Mouse (Mus musculus) kidney, adult 2 months (tissue): ENCODE measurements around the gene Olfr1221. TPM values are rescaled to one million over a fixed set of nuclear protein-coding genes. Genes with fewer than 3 reads are reported as not detected.

Source experiments
- DNase-seq: peaks from one replicate; pipeline ENCODE4 v3.0.0; 2021
- H3K27ac ChIP-seq: fragments of 200-500 bp; 2 replicates; pipeline ENCODE4 v1.5.1; 2012; ENCODE audit warnings: low read depth, low read length, control low read depth, inconsistent platforms; ENCODE audit not compliant: insufficient read depth
- H3K27me3 ChIP-seq: fragments of 200-500 bp; replicated peaks from 2 replicates; pipeline ENCODE4 v1.6.1; 2012; ENCODE audit warnings: mild to moderate bottlenecking, moderate library complexity, low read length, inconsistent platforms; ENCODE audit not compliant: control insufficient read depth, insufficient read depth
- H3K36me3 ChIP-seq: fragments of 200-500 bp; 2 replicates; pipeline ENCODE4 v1.6.1; 2012; ENCODE audit warnings: mild to moderate bottlenecking, moderate library complexity, low read length, inconsistent platforms; ENCODE audit not compliant: control insufficient read depth, insufficient read depth
- H3K4me1 ChIP-seq: fragments of 200-500 bp; 2 replicates; pipeline ENCODE4 v1.6.1; 2011; ENCODE audit warnings: low read length; ENCODE audit not compliant: control insufficient read depth, insufficient read depth
- H3K4me3 ChIP-seq: fragments of 200-500 bp; 2 replicates; pipeline ENCODE4 v1.5.1; 2011; ENCODE audit warnings: mild to moderate bottlenecking, low read depth, low read length, control low read depth; ENCODE audit not compliant: insufficient read depth
- CTCF ChIP-seq: fragments of 200-500 bp; conservative IDR thresholded peaks from 2 replicates; pipeline ENCODE4 v1.5.1; 2011; ENCODE audit warnings: low read depth, mild to moderate bottlenecking, control low read depth, low read length, moderate library complexity, mixed read lengths; ENCODE audit not compliant: insufficient read depth, insufficient read length
- POLR2A ChIP-seq: fragments of 200-500 bp; IDR thresholded peaks from one replicate; pipeline ENCODE4 v1.6.1; 2011; ENCODE audit warnings: low read depth, low read length, control low read depth
- WGBS: fragments of 180-500 bp; shearing (Covaris S2); methylation state at CpG from one replicate; pipeline ENCODE4 v1.1.7; 2018; 5-methylcytosine and 5-hydroxymethylcytosine counted together
- polyA plus RNA-seq: library from polyadenylated mRNA; depleted of rRNA; stranded (reverse); fragments of >200 nt; gene quantifications from 2 replicates; pipeline ENCODE4 v1.2.3, GENCODE M21; 2012; rRNA removed

The Olfr1221 gene
- polyA plus RNA-seq, 1 experiment = not detected

DNA sequence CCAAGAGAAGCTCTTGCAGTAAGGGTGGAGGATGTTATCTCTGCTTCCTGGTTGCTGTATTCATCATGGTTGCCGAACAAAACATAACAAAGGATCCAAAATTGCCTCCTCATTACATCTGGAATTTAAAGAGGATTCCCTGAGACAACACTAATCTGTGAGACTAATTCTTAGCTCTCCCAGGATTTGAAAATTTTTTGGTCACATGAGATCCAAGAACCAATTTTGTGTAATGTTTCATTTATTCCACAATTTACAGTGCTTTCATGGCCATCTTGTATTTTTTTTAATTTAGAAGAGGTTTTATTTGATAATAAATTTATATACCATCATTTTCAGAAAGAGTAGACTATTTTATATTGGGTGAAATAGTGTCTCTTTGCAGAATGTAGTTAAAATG is 33.7 kb downstream of the Olfr1221 start, which contains the start of gene Olfr1219:
TSS of gene Olfr1219 (minus strand) at position 101 of the 400 bp plus-strand sequence.
- Histone ChIP-seq H3K27ac (no peak within 1 kb of the TSS), H3K27me3 (no peaks in the 10 kb centered on the region), H3K4me1 (no peaks in the 10 kb centered on the region), H3K4me3 (no peak within 1 kb of the TSS), H3K36me3 (no peaks in the 10 kb centered on the region)
- TF ChIP-seq POLR2A (no peak), CTCF (no peak)
- WGBS = 45% methylated on average over 1 of the region's 1 CpGs
- DNase-seq = no peak

DNA sequence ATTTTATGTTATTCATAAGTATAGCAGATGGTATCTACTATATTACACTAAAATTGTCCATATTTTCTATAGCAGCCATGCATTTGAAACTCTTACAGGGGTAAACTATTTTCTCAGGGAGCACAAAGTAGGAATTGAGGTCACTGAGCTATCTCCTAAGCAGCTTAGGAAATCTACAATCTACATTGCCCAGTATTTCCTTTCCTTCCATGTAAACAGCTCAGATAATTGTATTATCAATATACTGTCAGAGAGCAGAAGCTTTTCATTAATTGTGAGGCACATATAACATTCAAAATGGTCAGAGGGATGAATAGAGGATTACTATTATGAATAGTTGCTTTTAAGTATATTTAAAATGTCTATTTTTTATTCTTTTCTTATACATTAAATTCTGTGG is 35.6 kb downstream of the Olfr1221 start:
- H3K27ac ChIP-seq = no peak overlapping the region
- H3K4me3 ChIP-seq = no peak overlapping the region
- no peak for DNase-seq
- H3K4me1 ChIP-seq = no peaks in the 10 kb centered on the region
- no peaks in the 10 kb centered on the region for H3K36me3 ChIP-seq
- no peaks in the 10 kb centered on the region for H3K27me3 ChIP-seq
- TF ChIP-seq CTCF (no peak), POLR2A (no peak)

DNA sequence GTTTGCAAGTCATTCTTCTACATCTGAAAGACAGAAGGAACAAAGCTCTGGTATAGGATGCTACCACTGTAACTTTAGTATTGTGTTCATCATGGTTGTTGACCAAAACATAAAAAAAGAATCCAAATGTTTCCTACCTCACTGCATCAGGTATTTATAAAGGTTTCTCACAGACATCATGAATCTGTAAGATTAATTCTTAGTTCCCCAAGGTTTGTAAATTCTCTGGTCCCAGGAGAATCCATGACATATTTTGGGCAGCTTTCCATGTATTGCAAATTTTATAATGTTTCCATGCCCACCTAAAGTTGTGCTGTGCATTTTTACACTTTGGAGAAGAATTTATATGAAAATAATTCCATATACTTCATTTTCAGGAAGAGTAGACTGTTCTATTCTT is 56.0 kb downstream of the Olfr1221 start, which contains the start of gene Olfr1218:
TSS of gene Olfr1218 (minus strand) at position 101 of the 400 bp plus-strand sequence.
- TF ChIP-seq POLR2A = no peak
- no peak for TF ChIP-seq CTCF
- H3K36me3 ChIP-seq = no peaks in the 10 kb centered on the region
- no peak for DNase-seq
- H3K27me3 ChIP-seq = no peaks in the 10 kb centered on the region
- no peak within 1 kb of the TSS for H3K4me3 ChIP-seq
- no peaks in the 10 kb centered on the region for H3K4me1 ChIP-seq
- H3K27ac ChIP-seq = no peak within 1 kb of the TSS

Other genes with a start within 250 kb of the Olfr1221 start
- gene Olfr1208, start 215.0 kb downstream of the Olfr1221 start, polyA plus RNA-seq = not detected in 2 replicates
- not detected in 2 replicates for gene Olfr1209, start 202.1 kb downstream of the Olfr1221 start, polyA plus RNA-seq
- not detected in 2 replicates for gene Olfr1211, start 179.2 kb downstream of the Olfr1221 start, polyA plus RNA-seq
- not detected in 2 replicates for gene Olfr1212, start 163.3 kb downstream of the Olfr1221 start, polyA plus RNA-seq
- not detected in 2 replicates for gene Gm13762, start 137.0 kb downstream of the Olfr1221 start, polyA plus RNA-seq
- gene Olfr1214, start 124.6 kb downstream of the Olfr1221 start, polyA plus RNA-seq = not detected in 2 replicates
- gene Olfr1215, start 110.3 kb downstream of the Olfr1221 start, polyA plus RNA-seq = not detected in 2 replicates
- not detected in 2 replicates for gene Olfr1216, start 98.9 kb downstream of the Olfr1221 start, polyA plus RNA-seq
- not detected in 2 replicates for gene Olfr1217, start 85.2 kb downstream of the Olfr1221 start, polyA plus RNA-seq
- gene Olfr1218, start 56.1 kb downstream of the Olfr1221 start, polyA plus RNA-seq = not detected in 2 replicates
- not detected in 2 replicates for gene Olfr1219, start 33.8 kb downstream of the Olfr1221 start, polyA plus RNA-seq
- gene Olfr1220, start 10.4 kb downstream of the Olfr1221 start, polyA plus RNA-seq = not detected in 2 replicates
- not detected in 2 replicates for gene Olfr1222, start 15.8 kb upstream of the Olfr1221 start, polyA plus RNA-seq
- gene Olfr1223, start 34.3 kb upstream of the Olfr1221 start, polyA plus RNA-seq = not detected in 2 replicates
- gene Olfr1224-ps1, start 46.8 kb upstream of the Olfr1221 start, polyA plus RNA-seq = not detected in 2 replicates
- not detected in 2 replicates for gene Olfr1225, start 57.4 kb upstream of the Olfr1221 start, polyA plus RNA-seq
- not detected in 2 replicates for gene Olfr1226, start 82.8 kb upstream of the Olfr1221 start, polyA plus RNA-seq
- not detected in 2 replicates for gene Olfr1228, start 136.8 kb upstream of the Olfr1221 start, polyA plus RNA-seq
- gene Olfr1229, start 170.7 kb upstream of the Olfr1221 start, polyA plus RNA-seq = not detected in 2 replicates
- not detected in 2 replicates for gene Olfr1230, start 180.0 kb upstream of the Olfr1221 start, polyA plus RNA-seq
- not detected in 2 replicates for gene Olfr1231, start 189.8 kb upstream of the Olfr1221 start, polyA plus RNA-seq
- gene Olfr1232, start 212.4 kb upstream of the Olfr1221 start, polyA plus RNA-seq = not detected in 2 replicates
- not detected in 2 replicates for gene Olfr1233, start 225.1 kb upstream of the Olfr1221 start, polyA plus RNA-seq
- gene Olfr1234, start 247.6 kb upstream of the Olfr1221 start, polyA plus RNA-seq = not detected in 2 replicates